Mouse (Mus musculus): ENCODE results near the gene Evc.

The Evc gene

DNA sequence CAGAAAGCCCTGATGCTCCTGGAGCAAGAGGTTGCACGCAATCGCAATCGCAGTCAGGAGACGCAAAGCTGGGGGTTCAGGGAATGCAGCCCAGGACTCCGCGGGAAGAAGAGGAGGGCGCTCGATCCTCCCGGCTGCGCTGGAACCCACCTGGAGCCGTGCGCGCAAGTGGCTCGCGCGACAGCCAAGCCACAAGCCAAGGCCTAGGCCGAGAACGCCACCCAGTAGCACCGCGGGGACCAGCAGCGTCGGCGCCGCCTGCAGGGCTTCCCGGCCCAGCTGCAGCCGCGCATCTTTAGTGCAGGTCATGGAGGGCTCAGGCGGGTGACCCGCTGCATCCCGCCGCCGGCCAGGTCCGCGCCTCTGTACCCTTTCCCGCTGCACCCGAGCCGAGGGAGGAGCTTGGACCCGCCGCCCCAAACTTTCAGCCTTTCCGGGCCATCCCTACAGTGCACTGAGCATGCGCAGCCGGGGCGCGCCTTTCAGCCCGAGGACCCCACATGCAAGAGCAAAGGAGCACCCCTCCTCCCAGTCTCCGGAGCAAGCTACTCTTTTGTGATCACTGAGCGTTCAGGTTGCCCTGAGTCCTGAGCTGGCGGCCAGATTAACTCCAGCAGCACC, at the start of gene Evc:
Gene Evc, minus strand, starts transcription at position 410 of the 621 bp plus-strand sequence.
- in situ Hi-C loops (cut with MboI, MseI): no loop called here

DNA sequence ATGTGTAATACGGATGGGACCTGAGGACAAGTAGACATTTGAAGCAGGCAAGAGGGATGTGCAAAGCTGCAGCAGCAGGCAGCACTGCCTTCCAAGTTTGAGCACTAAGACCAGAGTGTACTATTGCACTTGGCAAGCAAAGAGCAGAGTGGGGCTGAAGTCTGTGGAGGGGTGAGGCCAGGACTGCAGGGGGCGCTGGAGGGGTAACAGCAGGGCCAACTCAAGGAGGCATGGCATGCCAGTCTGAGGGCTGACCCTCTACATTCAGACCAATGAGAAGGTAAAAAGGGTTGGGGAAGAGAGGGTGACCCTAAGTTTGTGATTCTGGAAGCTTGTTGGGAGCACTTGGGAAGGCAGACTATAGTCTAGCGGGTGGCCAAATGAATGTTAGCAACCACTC, 46.9 kb upstream of the Evc start:
- in situ Hi-C loops (cut with MboI, MseI): no loop called here

GRCm38 (mm10) chr5:37380641-37381040, 43.9 kb upstream of the Evc start:
- in situ Hi-C loops (cut with MboI, MseI): no loop called here

- in situ Hi-C loops (cut with MboI, MseI): no loop called here
These were observed 40.7 kb upstream of the Evc start for GRCm38 (mm10) chr5:37377376-37377775.

- in situ Hi-C loops (cut with MboI, MseI): no loop called here
These were observed 32.1 kb upstream of the Evc start for GRCm38 (mm10) chr5:37368796-37369195.

GRCm38 (mm10) chr5:37365751-37366150, 29.1 kb upstream of the Evc start:
- in situ Hi-C loops (cut with MboI, MseI): no loop called here

DNA sequence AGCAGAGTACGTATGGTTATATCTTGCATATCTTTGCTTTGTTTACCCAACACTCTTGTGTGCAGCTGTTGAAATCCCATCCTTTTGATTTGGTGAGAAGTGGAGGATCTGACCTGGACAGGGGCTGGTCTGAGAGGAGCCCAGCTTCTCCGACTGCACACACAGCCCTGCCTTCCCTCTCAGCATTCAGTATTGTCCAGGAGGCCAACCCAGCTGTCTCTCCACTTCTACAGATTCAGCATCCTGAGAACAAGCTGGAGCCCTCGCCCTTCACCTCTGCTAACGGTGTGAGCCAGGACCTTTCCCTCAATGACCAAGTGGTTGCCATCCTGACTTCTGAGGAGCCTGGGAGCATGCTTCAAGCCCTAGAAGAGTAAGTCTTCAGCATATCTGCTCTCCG, 26.6 kb upstream of the Evc start:
- in situ Hi-C loops (cut with MboI, MseI): no loop called here

- in situ Hi-C loops (cut with MboI, MseI): no loop called here
These were observed 25.9 kb upstream of the Evc start for GRCm38 (mm10) chr5:37362618-37363017.

DNA sequence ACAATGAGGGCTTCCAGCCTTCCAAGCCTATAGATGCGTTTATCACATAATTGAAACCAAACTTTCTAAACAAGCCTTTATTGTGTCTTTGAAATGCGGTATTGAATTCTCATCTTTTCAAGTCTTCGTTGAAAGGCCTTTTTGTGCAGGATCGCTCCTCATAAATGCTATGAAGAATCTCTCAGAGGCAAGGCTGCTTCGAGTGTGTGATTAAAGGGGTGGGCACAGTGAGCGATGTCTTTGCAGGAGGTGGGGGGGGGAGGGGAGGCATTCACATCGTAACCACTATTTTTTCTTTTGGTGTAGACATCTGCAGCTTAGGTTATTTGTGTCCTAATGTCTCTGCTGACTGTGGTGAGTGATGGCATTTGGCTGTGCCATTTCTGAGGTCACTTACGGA, 19.3 kb upstream of the Evc start:
- in situ Hi-C loops (cut with MboI, MseI): no loop called here

- in situ Hi-C loops (cut with MboI, MseI): no loop called here
These were observed 17.7 kb upstream of the Evc start for GRCm38 (mm10) chr5:37354385-37354784.

GRCm38 (mm10) chr5:37351791-37352190, 15.1 kb upstream of the Evc start:
- in situ Hi-C loops (cut with MboI, MseI): no loop called here

- in situ Hi-C loops (cut with MboI, MseI): no loop called here
These were observed 7.3 kb upstream of the Evc start for GRCm38 (mm10) chr5:37343962-37344361.

DNA sequence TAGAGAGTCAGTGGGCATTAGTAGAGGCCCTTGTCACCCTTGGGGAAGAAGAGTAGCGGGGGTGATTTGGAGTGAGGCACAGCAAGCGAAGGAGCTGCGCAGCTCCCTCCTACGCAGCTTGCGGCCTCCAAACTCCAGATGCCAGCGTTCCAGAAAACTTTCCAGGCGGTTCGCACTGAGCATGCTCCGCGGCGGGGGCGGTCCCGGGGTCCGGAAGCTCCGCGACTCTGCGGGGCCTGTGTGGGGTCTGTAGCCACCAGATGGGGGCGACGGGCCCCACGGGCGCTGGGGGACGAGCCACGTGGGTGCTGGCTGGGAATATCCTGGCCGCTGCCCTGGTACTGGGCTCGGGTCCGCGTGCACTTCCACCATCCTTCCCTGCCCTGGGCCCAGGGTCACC, 1.6 kb upstream of the Evc start, which contains the start of gene Evc2:
Gene Evc2, plus strand, starts transcription at position 212 of the 400 bp plus-strand sequence.
- in situ Hi-C loops (cut with MboI, MseI): no loop called here

DNA sequence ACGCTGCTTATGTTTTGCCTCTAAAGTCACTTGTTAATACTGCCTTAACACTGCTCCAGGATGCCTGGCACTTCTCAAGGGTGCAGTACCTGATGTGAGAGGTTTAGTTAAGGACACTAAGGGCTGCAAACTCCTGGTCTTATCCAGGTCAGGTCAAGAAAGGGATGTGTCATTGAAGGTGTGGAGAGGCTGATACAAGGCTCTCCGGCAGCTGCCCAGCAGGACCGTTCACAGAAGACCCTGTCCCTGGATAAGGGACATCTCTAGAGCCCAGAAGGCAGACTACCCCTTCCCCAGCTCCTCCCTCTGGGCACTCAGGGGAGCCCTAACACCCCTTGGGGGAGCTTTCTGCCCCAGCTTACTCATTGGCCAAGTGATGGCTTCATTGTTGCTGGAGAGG, 1.0 kb upstream of the Evc start:
- in situ Hi-C loops (cut with MboI, MseI): no loop called here

GRCm38 (mm10) chr5:37335061-37335460, 1.6 kb downstream of the Evc start:
- in situ Hi-C loops (cut with MboI, MseI): no loop called here

DNA sequence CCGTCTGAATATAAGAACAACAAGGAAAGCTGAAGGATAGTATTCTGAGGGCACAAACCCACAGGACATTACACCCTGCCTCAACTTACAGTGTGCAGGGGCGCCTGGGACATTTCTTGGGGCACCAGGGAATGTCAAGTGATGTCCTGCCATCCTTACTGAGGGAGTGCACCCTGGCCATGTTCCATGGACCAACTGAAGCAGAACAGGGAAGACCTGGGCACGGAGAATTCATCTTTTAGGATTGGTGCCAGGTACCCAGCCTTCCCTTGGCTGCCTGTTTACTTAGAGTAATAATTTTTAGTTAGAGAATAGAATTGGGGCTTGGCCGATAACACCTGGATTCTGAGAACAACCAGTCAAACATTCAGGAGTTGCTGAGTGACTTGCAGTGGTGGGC, 4.6 kb downstream of the Evc start:
- in situ Hi-C loops (cut with MboI, MseI): no loop called here

DNA sequence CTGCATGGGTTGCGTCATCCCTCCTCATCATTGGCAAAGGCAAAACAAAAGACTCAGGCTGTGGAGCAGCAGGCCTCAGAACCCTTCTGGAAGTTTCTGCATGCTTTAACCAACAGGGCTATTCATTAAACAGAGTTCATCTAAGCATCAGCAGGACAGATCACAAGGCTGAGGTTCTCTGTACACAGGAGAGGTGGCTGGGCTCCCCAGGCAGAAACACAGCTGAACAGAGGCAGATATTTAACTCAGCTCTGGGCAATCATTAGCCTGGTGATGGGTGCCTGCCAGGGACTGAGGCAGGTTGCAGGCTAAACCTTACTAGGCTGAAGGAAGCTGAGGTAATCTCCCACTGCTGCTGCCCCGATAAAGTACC, 5.6 kb downstream of the Evc start:
- in situ Hi-C loops (cut with MboI, MseI): no loop called here

GRCm38 (mm10) chr5:37330449-37331132, 6.1 kb downstream of the Evc start:
- in situ Hi-C loops (cut with MboI, MseI): no loop called here

DNA sequence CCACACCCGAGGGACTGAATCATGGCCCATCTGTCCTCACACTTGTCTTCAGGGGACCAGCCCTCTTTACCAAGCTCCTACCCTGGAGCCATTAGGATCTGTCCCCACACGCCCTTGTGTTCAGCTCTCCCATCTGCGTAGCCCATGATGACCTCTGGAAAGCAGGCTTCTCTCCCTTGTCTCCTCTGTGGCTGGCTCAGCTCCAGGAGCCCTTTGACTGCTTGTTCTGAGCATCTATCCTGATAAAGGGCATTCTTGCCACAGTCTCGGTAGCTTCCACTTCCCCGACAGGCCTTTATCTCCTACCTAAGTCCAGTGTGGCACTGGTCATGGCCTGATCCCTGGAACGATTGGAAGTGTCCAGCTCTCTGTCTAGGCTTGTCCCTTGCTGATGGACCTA, 10.0 kb downstream of the Evc start:
- in situ Hi-C loops (cut with MboI, MseI): no loop called here

GRCm38 (mm10) chr5:37320761-37321160, 15.9 kb downstream of the Evc start:
- in situ Hi-C loops (cut with MboI, MseI): no loop called here

DNA sequence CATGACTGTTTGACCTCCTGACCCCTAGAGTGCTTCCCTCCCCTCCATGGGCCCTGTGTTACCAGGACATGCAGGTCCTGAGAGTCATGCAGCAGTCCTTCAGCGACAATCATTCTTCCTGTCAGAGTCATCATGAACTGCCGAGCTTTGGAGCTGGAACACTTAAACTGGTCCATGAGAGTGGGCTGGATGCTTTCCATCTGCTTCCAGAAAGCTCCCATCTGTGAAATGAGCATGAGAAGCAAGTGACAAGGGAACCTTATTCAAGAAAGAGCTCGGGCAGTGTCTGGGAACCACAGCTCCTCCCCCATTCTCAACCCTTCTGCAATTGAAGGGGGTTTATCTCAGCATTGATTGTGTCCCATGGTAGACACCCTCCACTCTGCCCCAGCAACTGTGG, 16.5 kb downstream of the Evc start:
- in situ Hi-C loops (cut with MboI, MseI): no loop called here

GRCm38 (mm10) chr5:37318715-37319114, 18.0 kb downstream of the Evc start:
- in situ Hi-C loops (cut with MboI, MseI): no loop called here

GRCm38 (mm10) chr5:37312980-37313722, 23.5 kb downstream of the Evc start:
- in situ Hi-C loops (cut with MboI, MseI): no loop called here

All from T-helper 1 cell (primary cell).